Mouse (Mus musculus) limb, embryonic 14.5 days (tissue): ENCODE measurements at regions not wholly inside any gene's neighbourhood (a gene's known extent, or its start where the extent isn't known, plus 50 kb on each side); places are given as distances from the start of the nearest gene placed in this dataset.
A peak's percentile ranks its signal among the peaks of the same experiment; 100 is the strongest.

Experiments used
- ATAC-seq: fragments of 200-750 bp; cut with Nextera tagmentation; 2 replicates; pipeline ENCODE4 v1.8.0; 2017; ENCODE audit warnings: low read depth, moderate number of reproducible peaks, moderate TSS enrichment; ENCODE audit not compliant: low FRiP score
- DNase-seq: peaks from one replicate; pipeline ENCODE4 v3.0.0-alpha.2; 2015; ENCODE audit warnings: low spot score
- H3K27ac ChIP-seq: fragments of 300-500 bp; sonication (generic); replicated peaks from 2 replicates; pipeline ENCODE4 v1.5.1; 2014; ENCODE audit warnings: low read depth, mild to moderate bottlenecking, low read length, moderate library complexity, mixed read lengths
- H3K27me3 ChIP-seq: fragments of 300-500 bp; sonication (generic); 2 replicates; pipeline ENCODE4 v1.6.1; 2014; ENCODE audit warnings: low read length, mixed read lengths; ENCODE audit not compliant: control insufficient read depth, insufficient read depth
- H3K36me3 ChIP-seq: fragments of 300-500 bp; sonication (generic); 2 replicates; pipeline ENCODE4 v1.6.1; 2014; ENCODE audit warnings: mild to moderate bottlenecking, low read length, moderate library complexity, mixed read lengths; ENCODE audit not compliant: control insufficient read depth, insufficient read depth
- H3K4me1 ChIP-seq: fragments of 300-500 bp; sonication (generic); 2 replicates; pipeline ENCODE4 v1.6.1; 2014; ENCODE audit warnings: antibody characterized with exemption, low read length, mixed read lengths; ENCODE audit not compliant: control insufficient read depth, insufficient read depth
- H3K4me2 ChIP-seq: fragments of 300-500 bp; sonication (generic); replicated peaks from 2 replicates; pipeline ENCODE4 v1.6.1; 2014; ENCODE audit warnings: low read depth, mild to moderate bottlenecking, low read length, moderate library complexity; ENCODE audit not compliant: severe bottlenecking
- H3K4me3 ChIP-seq: fragments of 300-500 bp; sonication (generic); replicated peaks from 2 replicates; pipeline ENCODE4 v1.5.1; 2014; ENCODE audit warnings: low read length
- H3K9ac ChIP-seq: fragments of 300-500 bp; sonication (generic); 2 replicates; pipeline ENCODE4 v1.6.1; 2014; ENCODE audit warnings: mild to moderate bottlenecking, low read depth, low read length, moderate library complexity; ENCODE audit not compliant: severe bottlenecking
- H3K9me3 ChIP-seq: fragments of 300-500 bp; sonication (generic); 2 replicates; pipeline ENCODE4 v1.6.1; 2016; ENCODE audit warnings: low read length; ENCODE audit not compliant: control insufficient read depth
- POLR2A ChIP-seq: fragments of 200-500 bp; IDR thresholded peaks from 2 replicates; pipeline ENCODE4 v1.8.0; 2012; ENCODE audit warnings: inconsistent platforms, mild to moderate bottlenecking, moderate library complexity, borderline replicate concordance; ENCODE audit not compliant: insufficient read depth, insufficient read length; ENCODE audit errors: extremely low read depth
- WGBS: fragments of 180-500 bp; shearing (Covaris S2); extraction: QIAGEN DNeasy Blood & Tissue Kit; methylation state at CpG from one replicate; pipeline ENCODE4 v1.1.7; 2014; 5-methylcytosine and 5-hydroxymethylcytosine counted together

DNA sequence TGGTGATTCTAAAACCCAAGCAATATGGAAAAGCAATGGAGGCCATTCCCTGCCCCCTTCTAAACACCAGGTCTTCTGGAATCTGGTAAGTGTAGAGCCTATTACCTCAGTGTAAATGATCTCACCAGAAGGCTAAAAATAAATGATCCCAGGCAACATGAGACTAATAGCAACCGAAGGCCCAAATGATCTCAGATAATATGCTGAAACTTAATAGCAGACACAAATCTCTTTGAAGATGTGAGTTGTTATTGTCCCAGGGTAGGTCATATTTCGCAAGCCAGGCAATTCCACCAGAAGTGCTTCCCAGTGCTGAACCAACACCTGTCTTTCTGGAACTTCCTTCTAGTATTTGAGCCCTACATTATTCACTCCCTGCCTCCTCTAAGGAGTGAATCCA is 178.6 kb downstream of the Lrrn1 start:
- ATAC-seq = peak; percentile 72

DNA sequence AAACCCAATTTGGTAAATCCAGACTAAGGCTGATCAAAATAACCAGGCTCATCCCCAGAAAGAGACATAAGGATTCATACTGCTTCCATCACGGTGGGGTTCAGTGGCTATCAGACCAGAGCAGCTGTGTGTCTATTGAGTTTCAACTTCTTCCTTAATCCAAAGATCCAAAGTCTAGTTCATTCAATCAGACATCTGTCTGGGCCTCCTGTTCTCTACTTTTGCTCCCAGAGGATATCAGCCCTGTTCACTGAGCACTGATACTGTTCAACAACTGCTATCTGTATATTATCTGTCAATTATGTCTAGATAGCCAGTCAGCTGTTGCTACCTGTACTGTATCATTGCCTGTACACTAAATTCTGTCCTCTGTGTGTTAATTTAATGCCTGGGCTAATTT is 179.0 kb downstream of the Lrrn1 start:
- Histone ChIP-seq H3K27me3 (no peaks in the 10 kb centered on the region), H3K4me3 (no peak overlapping the region), H3K4me2 (no peak overlapping the region), H3K9me3 (no peaks in the 10 kb centered on the region), H3K4me1 (no peaks in the 10 kb centered on the region), H3K9ac (no peak overlapping the region), H3K36me3 (no peaks in the 10 kb centered on the region), H3K27ac (no peak overlapping the region)
- 73% methylated on average over 1 of the region's 1 CpGs for WGBS
- no peak for ATAC-seq
- TF ChIP-seq POLR2A = no peak
- DNase-seq = no peak

More for the DNA sequence above, 178.6 kb downstream of the Lrrn1 start:
- WGBS = 37% methylated on average over 2 of the region's 2 CpGs
- Histone ChIP-seq H3K9ac (no peak overlapping the region), H3K4me1 (no peaks in the 10 kb centered on the region), H3K4me3 (no peak overlapping the region), H3K9me3 (no peaks in the 10 kb centered on the region), H3K27me3 (no peaks in the 10 kb centered on the region), H3K36me3 (no peaks in the 10 kb centered on the region), H3K27ac (no peak overlapping the region), H3K4me2 (no peak overlapping the region)
- DNase-seq = no peak
- no peak for TF ChIP-seq POLR2A

DNA sequence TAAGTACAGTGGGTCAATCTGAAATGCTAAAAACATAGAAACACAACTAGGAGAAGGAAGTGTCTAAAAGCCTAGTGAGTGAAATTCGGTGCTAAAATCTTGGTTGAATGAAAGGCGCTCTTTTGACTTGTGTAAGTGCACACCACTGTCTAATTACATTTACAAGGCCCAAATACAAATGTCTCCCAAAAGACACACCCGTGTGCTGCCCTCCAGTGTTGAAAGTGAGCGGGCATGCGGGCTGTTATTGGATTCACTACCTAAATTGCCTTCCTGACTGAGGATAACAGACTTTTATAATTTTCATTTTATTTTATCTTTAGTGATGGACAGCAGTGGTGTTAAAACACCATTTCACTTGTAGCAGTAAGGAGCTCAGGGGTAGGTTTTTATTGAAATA is 180.8 kb downstream of the Lrrn1 start:
- DNase-seq (no peak), ATAC-seq (no peak)
- Histone ChIP-seq H3K27me3 (no peaks in the 10 kb centered on the region), H3K9ac (no peak overlapping the region), H3K9me3 (no peaks in the 10 kb centered on the region), H3K36me3 (no peaks in the 10 kb centered on the region), H3K4me3 (no peak overlapping the region), H3K27ac (no peak overlapping the region), H3K4me1 (no peaks in the 10 kb centered on the region), H3K4me2 (no peak overlapping the region)
- no peak for TF ChIP-seq POLR2A
- WGBS = 82% methylated on average over 5 of the region's 5 CpGs

DNA sequence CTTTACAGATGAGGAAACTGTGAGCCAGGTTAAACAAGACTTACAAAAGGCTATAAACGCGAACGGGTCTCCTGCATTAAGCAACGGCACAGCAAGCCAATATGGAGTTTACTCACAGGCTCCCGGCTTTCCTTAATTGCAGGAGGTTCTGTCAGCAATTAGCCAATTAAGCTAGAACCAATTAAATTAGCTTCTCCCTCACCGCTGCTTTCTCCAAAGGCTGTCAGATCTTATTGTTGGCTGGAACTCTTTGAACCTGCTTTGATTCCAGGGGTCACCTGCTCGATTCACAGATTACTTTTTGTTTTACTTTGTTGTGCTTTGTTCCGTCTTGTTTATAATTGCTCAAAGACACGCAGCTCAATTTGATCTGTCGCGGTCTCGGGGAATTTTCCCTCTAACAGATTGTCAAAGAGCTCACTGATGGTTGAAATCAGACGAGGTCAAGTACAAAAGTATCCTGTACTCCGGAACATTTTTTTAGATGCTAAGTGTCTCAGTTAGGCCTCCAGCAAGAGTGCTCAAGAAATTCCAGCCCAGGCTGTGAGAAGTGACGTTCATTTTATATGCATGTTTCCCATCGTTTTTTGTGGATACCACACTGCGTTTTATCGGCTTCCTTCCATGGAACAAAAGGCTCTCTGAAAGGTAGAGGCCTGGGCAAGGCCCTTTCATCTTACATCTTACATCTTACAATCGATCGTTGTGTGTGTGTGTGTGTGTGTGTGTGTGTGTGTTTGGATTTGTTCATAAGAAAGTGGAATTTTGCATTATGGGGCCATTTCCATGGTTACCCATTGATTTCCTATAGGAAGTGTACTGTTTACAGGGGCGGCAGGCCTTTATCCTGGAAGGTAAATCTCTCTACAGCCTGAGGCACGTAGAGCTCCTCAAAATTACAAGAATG is 181.9 kb downstream of the Lrrn1 start:
- Histone ChIP-seq H3K27ac (no peak overlapping the region), H3K36me3 (no peaks in the 10 kb centered on the region), H3K27me3 (no peaks in the 10 kb centered on the region), H3K4me1 (no peaks in the 10 kb centered on the region), H3K4me3 (no peak overlapping the region), H3K9me3 (no peaks in the 10 kb centered on the region), H3K9ac (no peak overlapping the region), H3K4me2 (no peak overlapping the region)
- ATAC-seq (no peak), DNase-seq (no peak)
- TF ChIP-seq POLR2A = no peak
- WGBS = 38% methylated on average over 22 of the region's 22 CpGs

DNA sequence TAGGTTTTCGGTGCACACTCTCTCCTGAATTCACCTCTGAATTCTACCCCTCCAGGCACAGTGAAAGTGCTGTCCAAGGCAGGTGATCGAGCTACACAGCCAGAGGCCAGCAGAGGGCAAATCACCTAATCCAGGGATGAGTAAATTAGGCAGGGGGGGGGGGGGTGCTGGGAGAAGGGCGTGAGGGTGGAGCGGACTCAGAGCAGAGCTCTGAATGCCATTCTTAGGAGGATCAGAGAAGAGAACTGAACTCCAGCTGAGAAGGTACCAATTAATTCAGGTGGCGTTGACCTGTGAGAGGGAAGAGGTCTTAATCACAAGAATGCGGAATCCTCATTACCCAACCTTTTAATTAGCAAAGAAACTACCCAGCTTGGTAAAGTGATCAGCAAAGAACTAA is 183.5 kb downstream of the Lrrn1 start:
- DNase-seq = no peak
- Histone ChIP-seq H3K27ac (no peak overlapping the region), H3K36me3 (no peaks in the 10 kb centered on the region), H3K4me2 (no peak overlapping the region), H3K9ac (no peak overlapping the region), H3K27me3 (no peaks in the 10 kb centered on the region), H3K4me1 (no peaks in the 10 kb centered on the region), H3K9me3 (no peaks in the 10 kb centered on the region), H3K4me3 (no peak overlapping the region)
- WGBS = 15% methylated on average over 6 of the region's 6 CpGs
- no peak for TF ChIP-seq POLR2A
- no peak for ATAC-seq
